Mouse (Mus musculus) induced T-regulatory cell, adult 2 months (primary cell): Measurements from ENCODE around the gene Fhl2.

Experiments
- DNase-seq: peaks from one replicate; pipeline ENCODE4 v3.0.0-alpha.2; 2012; ENCODE audit warnings: low read depth

Gene Fhl2

DNA sequence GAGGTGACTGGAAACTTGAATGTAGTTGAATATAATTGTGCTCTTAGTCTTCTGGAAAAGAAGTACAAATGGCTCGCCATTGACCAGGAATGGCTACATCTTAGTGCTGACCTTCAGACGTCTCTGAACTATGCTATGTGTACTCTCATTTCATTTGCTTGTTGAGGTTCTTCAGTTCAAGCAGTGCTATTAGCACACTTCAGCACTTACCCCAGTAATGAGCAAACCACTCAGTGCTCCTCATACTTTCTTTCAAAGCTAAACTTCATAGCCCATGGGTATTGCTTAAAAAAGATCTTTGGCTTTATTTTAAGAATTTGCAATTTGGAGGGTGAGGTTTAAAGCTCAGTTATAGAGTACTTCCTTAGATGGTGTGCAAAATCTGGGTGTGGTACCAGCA is 88.1 kb downstream of the Fhl2 start:
- no peak for DNase-seq

DNA sequence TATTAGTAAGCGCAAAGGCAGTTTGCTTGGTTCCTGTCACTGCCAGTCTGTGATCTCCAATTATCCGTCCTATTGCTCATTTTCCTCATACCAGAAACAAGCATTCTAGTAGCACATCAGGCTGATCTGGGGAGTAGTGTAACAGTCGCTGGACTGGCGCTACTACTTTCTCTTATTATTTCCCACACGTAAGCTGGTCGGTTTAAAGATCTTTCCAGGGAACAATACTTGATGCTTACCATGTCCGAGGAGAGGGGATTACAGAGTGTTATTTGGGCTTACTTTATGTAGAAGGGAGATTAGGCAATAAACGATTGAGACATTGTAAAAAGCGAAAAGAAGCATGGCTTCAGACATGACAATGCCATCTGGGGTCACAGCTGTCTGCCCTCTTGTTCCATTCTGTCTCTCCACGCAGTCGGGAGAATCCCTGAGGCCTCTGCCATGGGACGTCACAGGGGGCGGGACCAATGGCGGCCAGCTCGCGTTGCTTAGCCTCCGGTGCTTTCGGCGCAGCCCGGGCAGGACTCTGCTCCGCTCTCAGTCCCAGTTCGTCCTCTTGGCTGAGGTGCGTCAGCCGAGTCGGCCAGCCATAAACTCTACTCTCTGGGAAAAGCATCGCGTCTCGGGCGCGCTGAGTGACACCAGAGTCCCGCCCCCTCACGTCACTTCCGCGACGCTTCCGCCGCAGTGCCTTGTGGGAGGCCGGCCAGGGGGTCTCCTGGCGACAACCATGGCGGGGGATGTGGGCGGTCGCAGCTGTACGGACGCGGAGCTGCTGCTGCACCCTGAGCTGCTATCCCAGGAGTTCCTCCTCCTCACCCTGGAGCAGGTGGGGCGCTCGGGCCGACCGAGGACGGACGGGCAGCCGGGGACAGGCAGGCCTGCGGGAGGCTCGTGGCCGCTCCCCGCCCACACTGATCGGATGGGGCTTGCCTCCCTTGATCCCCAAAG is 98.5 kb downstream of the Fhl2 start, which contains the start of the genes Tgfbrap1 and AI597479:
Gene Tgfbrap1 (minus strand): TSS at position 607 of the 954 bp plus-strand sequence.
Gene AI597479 (plus strand): TSS at position 680 of the 954 bp plus-strand sequence.
- peak; percentile 97 for DNase-seq

DNA sequence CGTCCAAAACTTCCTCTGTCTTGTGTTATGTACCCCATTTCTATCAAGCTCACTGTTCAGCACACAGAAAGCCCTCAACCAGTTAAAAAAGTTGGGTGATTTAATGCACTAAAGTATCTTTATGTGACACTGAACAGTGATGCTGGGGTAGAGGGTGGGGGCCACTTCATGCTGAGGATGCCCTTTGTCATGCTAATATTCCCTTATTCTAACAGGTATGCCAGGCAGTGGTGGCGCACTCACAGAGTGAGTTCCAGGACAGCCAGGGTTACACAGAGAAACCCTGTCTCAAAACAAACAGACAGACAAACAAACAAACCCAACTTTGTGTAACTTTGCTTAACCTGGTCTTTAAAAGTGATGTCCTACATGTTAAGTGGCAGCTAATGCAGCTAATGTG is 102.6 kb downstream of the Fhl2 start:
- no peak for DNase-seq

DNA sequence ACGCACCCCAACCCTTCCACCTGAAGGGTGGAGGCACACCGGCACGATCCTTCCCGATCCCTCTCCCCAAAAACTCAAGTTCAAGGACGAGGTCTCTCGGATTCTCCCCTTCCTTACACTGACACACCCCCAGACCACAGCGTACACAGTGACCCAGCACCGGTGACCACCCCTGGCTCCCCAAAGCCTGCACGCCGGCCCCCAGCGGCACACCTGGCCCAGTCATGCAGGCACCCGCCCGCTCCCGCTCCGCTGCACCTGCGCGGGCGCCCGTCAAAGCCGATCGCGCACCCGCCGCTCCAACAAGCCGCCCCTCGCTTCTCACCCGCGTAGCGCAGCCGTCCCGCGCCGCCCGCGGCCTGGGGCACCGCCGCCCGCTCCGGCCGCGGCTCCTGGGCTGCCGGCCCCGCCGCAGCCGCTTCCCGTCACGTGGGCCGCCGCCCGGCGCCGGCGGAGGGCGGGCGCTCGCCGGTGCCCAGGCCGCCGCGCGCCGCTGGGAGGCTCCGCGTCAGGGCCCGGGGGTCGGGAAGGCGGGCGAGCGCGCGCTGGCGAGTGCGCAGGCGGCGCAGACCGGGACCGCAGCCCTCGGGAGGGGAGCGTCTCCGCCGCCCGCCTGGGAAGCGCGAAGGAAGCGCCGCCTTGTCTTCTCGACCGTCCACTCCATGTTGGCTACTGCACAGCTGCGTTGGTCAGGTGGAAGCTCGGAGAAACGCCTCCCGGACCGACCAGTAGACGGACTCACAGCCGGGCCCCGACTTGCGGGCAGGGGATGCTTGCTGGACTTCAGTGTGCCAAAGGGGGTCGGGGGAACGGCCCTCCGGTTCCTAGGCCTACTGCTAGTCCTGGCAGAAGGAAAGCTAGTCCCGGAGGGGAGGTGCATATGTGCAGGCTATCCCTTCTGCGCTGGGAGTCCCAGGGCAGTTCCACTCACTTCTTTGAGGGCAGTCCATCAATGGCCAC is 104.4 kb downstream of the Fhl2 start:
- peak; percentile 76 for DNase-seq

DNA sequence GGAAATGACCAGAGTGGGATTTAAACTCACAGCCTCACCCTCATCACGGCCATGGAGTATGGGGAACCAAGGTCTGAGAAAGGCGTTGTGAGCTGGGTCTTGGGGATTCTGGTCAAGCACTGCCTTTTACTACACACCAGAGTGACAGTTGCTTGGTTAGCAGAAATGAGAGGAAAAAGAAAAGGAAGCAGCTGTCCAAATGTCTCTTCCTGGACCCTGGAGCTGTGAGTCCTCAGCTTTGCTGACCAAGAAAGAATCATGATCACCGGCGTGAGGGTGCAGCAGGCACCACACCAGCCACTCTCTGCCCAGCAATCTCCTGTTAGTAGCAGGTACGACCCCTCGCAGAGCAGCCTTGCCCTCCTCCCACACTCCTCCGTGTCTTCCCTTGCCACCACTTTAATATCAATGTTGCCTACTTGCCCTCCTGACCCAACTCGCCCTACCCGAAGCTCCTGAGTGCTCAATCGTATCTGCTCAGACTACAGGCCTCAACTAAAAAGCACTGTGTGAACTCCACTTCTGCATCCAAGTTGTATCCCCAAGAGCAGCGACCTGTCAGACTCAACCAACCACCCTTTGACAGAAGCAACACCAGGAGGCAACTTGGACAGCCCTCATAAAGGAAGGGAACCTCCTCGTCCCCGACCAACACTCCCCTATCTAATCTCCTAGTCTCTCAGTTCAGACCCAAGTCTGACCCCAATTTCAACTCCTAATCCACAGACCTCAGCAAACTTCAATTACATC is 105.3 kb downstream of the Fhl2 start:
- DNase-seq: peak; percentile 44

DNA sequence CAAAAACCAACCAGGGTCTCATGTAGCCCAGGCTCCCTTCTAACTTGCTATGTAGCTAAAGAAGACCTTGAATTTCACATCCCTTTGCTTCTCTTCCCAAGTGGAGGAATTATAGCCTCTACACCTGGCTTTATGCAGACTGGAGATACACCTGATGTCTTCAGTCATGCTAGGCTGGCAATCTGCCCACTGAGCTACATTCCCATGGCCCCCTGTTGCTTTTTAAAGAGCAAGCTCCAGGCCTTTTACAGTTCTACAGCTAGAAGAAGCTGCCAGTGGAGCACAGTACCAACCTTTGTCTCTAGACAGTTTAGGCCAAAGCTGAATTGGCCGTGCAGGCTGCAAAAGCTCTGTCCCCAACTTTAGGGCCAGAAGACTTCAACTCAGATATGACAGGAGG is 106.4 kb downstream of the Fhl2 start:
- no peak for DNase-seq

DNA sequence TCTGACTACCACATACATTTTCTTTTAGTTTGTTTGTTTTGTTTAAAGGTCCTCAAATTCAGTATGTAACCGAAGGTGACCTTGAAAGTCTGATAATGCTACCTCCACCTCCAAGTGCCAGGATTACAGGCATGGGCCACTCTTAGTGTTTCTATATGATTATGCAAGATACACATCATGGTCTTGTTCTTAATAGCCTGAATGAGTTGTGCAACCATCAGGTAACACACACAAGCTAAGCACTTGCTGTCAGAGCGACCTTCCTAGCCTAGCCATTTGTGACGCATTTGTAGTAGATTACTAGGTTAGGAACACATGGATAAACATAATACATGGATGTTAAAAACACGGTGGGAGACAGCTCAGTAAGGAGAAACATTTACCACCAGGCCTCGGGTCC is 113.8 kb downstream of the Fhl2 start:
- no peak for DNase-seq

DNA sequence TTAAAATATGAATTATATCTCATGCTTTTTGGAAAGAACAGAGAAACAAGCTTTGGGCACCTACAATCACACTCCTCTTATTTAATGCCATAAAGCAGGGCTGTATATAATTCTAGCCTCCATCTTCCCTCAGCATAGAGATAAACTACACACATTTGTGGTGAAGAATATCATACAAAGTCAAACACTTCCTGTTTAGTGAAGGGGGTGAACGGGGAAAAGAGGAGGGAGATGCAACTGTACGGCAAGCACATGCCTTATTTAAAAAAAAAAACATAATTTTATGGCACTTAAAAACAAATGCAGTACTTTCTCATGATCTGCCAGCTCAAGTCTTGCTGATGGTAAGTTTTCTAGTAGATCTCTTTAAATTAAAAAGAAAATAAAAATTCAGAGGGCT is 118.7 kb downstream of the Fhl2 start:
- DNase-seq: no peak

DNA sequence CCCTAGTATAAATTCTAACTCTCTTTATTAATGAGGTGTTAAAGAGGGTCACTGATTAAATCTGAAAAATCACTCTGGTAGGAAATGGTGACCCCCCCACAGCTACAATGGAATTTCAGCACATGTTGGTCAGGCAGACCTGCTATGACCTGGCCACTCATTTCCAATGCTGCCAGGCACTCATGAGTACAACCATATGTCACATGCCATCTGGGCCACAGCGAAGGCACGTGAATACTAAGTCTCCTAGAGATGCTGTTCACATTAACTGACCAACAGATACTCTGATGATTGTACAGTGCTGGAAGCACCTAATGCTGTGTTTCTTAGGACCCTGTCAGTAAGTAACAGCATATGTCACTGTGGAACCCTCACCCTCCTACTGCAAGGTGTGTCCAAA is 122.0 kb downstream of the Fhl2 start:
- no peak for DNase-seq
